22 mouse cellular contexts compared by ENCODE assay signal in the genomic region with DNA sequence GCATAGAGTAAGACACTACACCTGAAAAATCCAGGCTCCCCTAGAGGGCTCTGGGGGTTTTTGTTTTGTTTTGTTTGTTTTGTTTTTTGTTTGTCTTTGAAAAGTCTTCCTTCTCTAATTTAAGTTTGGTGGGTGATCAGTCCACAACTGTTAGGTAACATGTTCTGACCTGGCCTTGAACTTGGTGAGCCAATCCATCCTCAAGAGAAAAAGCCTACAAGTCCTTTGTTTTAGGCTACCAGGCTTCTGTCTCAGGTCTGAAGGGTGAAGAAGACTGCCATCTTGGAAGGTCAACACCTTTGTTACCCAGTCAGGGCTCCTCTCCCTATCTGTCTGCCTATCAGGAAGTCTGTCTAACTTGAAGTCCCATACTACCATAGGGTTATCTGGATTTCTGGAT. TPM values are rescaled to one million over a fixed set of nuclear protein-coding genes. Genes with fewer than 3 reads are reported as not detected.
DNase-seq lines count a peak whose midpoint lies in the region; ATAC-seq and TF ChIP-seq lines count a peak whose summit lies in the region.
"Had no signal": no experiment of that assay in that cellular context is flagged by ENCODE, and none has a peak within 500 bp of the region (broad histone marks: within the 10 kb centered on the region; RNA-seq: fewer than 3 reads in every experiment).

No protein-coding gene starts in this region.

- DNase-seq in midbrain, embryonic 10.5 days (ENCODE audit: low spot score): no peak
- peak; percentile 69 for DNase-seq in ZHBTc4 (ENCODE audit: low read depth, low spot score)
- no peak for DNase-seq in right cerebral cortex, postnatal 14 days
- no peak for DNase-seq in lung, postnatal 0 days (ENCODE audit: low spot score)
- DNase-seq: adrenal gland, adult 2 months; adrenal gland, postnatal 25 days; cerebellum, adult 2 months; cerebellum, postnatal 14 days; gastrocnemius, postnatal 10 days; heart, adult 2 months; heart, postnatal 14 days had no signal

- no peak overlapping the region for H3K4me3 ChIP-seq in intestine, embryonic 15.5 days (replicated peaks)
- H3K4me3 ChIP-seq in intestine, postnatal 0 days (ENCODE audit: low read depth, low read length): no peak overlapping the region
- H3K4me3 ChIP-seq in midbrain, embryonic 10.5 days: no peak overlapping the region
- no peak overlapping the region for H3K4me3 ChIP-seq in midbrain, embryonic 13.5 days (replicated peaks)
- no peak overlapping the region for H3K4me3 ChIP-seq in small intestine, adult 2 months (ENCODE audit: low read depth, low read length)
- no peak overlapping the region for H3K4me3 ChIP-seq in lung, postnatal 0 days (ENCODE audit: low read depth, low read length)
- H3K4me3 ChIP-seq: embryonic facial prominence, embryonic 12.5 days; forebrain, embryonic 15.5 days; heart, adult 2 months; heart, embryonic 15.5 days; hindbrain, embryonic 15.5 days had no signal

- H3K27ac ChIP-seq in intestine, embryonic 15.5 days: no peak overlapping the region
- no peak overlapping the region for H3K27ac ChIP-seq in intestine, postnatal 0 days (ENCODE audit: low read depth, low read length)
- H3K27ac ChIP-seq in midbrain, embryonic 10.5 days (replicated peaks): peak overlapping the region; percentile 67
- H3K27ac ChIP-seq in midbrain, embryonic 13.5 days: no peak overlapping the region
- H3K27ac ChIP-seq in small intestine, adult 2 months (ENCODE audit: insufficient read depth, low read depth, low read length): peak overlapping the region; percentile 58; the same call in 1 of the 2 replicates
- H3K27ac ChIP-seq in lung, postnatal 0 days (ENCODE audit: low read length): no peak overlapping the region
- H3K27ac ChIP-seq: embryonic facial prominence, embryonic 12.5 days; forebrain, embryonic 15.5 days; heart, adult 2 months; heart, embryonic 15.5 days; hindbrain, embryonic 15.5 days had no signal

- no peaks in the 10 kb centered on the region for H3K36me3 ChIP-seq in intestine, embryonic 15.5 days
- no peaks in the 10 kb centered on the region for H3K36me3 ChIP-seq in intestine, postnatal 0 days (ENCODE audit: control insufficient read depth, insufficient read depth)
- H3K36me3 ChIP-seq in midbrain, embryonic 10.5 days: no peaks in the 10 kb centered on the region
- H3K36me3 ChIP-seq in midbrain, embryonic 13.5 days: no peaks in the 10 kb centered on the region
- H3K36me3 ChIP-seq in small intestine, adult 2 months (ENCODE audit: control insufficient read depth, insufficient read depth, low read length): no peaks in the 10 kb centered on the region
- H3K36me3 ChIP-seq in lung, postnatal 0 days (ENCODE audit: insufficient read depth, low read length): no peaks in the 10 kb centered on the region
- H3K36me3 ChIP-seq: embryonic facial prominence, embryonic 12.5 days; forebrain, embryonic 15.5 days; heart, embryonic 15.5 days; hindbrain, embryonic 15.5 days had no signal

- ATAC-seq in intestine, embryonic 15.5 days: peak; percentile 29
- ATAC-seq in intestine, postnatal 0 days: no peak
- ATAC-seq in midbrain, embryonic 13.5 days: no peak
- ATAC-seq in lung, postnatal 0 days: no peak
- ATAC-seq: forebrain, embryonic 15.5 days had no signal

- H3K4me1 ChIP-seq in intestine, embryonic 15.5 days (replicated peaks): no peaks in the 10 kb centered on the region
- no peaks in the 10 kb centered on the region; the same call in 1 of the 2 replicates for H3K4me1 ChIP-seq in intestine, postnatal 0 days (replicated peaks; ENCODE audit: control insufficient read depth, insufficient read depth, low read length)
- H3K4me1 ChIP-seq in midbrain, embryonic 10.5 days: peaks cover 21% of the 10 kb centered on the region
- H3K4me1 ChIP-seq in midbrain, embryonic 13.5 days (replicated peaks): peaks cover 7% of the 10 kb centered on the region; the same call in 1 of the 2 replicates
- H3K4me1 ChIP-seq in small intestine, adult 2 months (ENCODE audit: control insufficient read depth, insufficient read depth, insufficient read length, low read length): peaks cover 27% of the 10 kb centered on the region; the same call in 1 of the 2 replicates
- H3K4me1 ChIP-seq in lung, postnatal 0 days (ENCODE audit: insufficient read depth, low read depth, low read length): no peaks in the 10 kb centered on the region
- H3K4me1 ChIP-seq: embryonic facial prominence, embryonic 12.5 days; forebrain, embryonic 15.5 days; heart, embryonic 15.5 days; hindbrain, embryonic 15.5 days had no signal

- no peak overlapping the region for H3K9ac ChIP-seq in intestine, embryonic 15.5 days
- no peak overlapping the region for H3K9ac ChIP-seq in intestine, postnatal 0 days (ENCODE audit: low read depth, low read length)
- H3K9ac ChIP-seq in midbrain, embryonic 13.5 days (replicated peaks): no peak overlapping the region
- H3K9ac ChIP-seq in lung, postnatal 0 days (replicated peaks; ENCODE audit: low read depth): no peak overlapping the region
- H3K9ac ChIP-seq: embryonic facial prominence, embryonic 12.5 days; forebrain, embryonic 15.5 days; heart, embryonic 15.5 days; hindbrain, embryonic 15.5 days had no signal

- no peak for TF ChIP-seq EP300 in lung, postnatal 0 days (IDR thresholded peaks at IDR 0.05)

- H3K4me2 ChIP-seq in intestine, embryonic 15.5 days (replicated peaks): no peak overlapping the region
- H3K4me2 ChIP-seq in intestine, postnatal 0 days (replicated peaks; ENCODE audit: low read depth): no peak overlapping the region
- H3K4me2 ChIP-seq in midbrain, embryonic 13.5 days (replicated peaks): no peak overlapping the region
- no peak overlapping the region for H3K4me2 ChIP-seq in lung, postnatal 0 days (replicated peaks; ENCODE audit: low read depth, low read length)
- H3K4me2 ChIP-seq: embryonic facial prominence, embryonic 12.5 days; forebrain, embryonic 15.5 days; heart, embryonic 11.5 days; heart, embryonic 15.5 days; hindbrain, embryonic 15.5 days had no signal

- H3K9me3 ChIP-seq in intestine, embryonic 15.5 days: no peaks in the 10 kb centered on the region
- H3K9me3 ChIP-seq in intestine, postnatal 0 days (ENCODE audit: control insufficient read depth): no peaks in the 10 kb centered on the region
- H3K9me3 ChIP-seq in midbrain, embryonic 10.5 days (replicated peaks): no peaks in the 10 kb centered on the region
- H3K9me3 ChIP-seq in midbrain, embryonic 13.5 days: no peaks in the 10 kb centered on the region
- H3K9me3 ChIP-seq in lung, postnatal 0 days (ENCODE audit: low read length): no peaks in the 10 kb centered on the region
- H3K9me3 ChIP-seq: embryonic facial prominence, embryonic 12.5 days; forebrain, embryonic 15.5 days; heart, embryonic 15.5 days; hindbrain, embryonic 15.5 days had no signal

- no peak for TF ChIP-seq POLR2A in small intestine, adult 2 months (IDR thresholded peaks at IDR 0.05; ENCODE audit: low read depth, low read length)

- TF ChIP-seq CTCF in intestine, postnatal 0 days (IDR thresholded peaks at IDR 0.05; ENCODE audit: low read depth): no peak
- no peak for TF ChIP-seq CTCF in small intestine, adult 2 months (IDR thresholded peaks at IDR 0.05; ENCODE audit: extremely low read depth, insufficient read length, insufficient replicate concordance, low read depth, low read length)
- TF ChIP-seq CTCF in lung, postnatal 0 days (IDR thresholded peaks at IDR 0.05): no peak

- no peaks in the 10 kb centered on the region for H3K27me3 ChIP-seq in intestine, embryonic 15.5 days (replicated peaks)
- no peaks in the 10 kb centered on the region for H3K27me3 ChIP-seq in intestine, postnatal 0 days (replicated peaks; ENCODE audit: control insufficient read depth, insufficient read depth, low read length)
- no peaks in the 10 kb centered on the region for H3K27me3 ChIP-seq in midbrain, embryonic 10.5 days (ENCODE audit: low read depth, poor library complexity, severe bottlenecking)
- H3K27me3 ChIP-seq in midbrain, embryonic 13.5 days: no peaks in the 10 kb centered on the region
- no peaks in the 10 kb centered on the region for H3K27me3 ChIP-seq in small intestine, adult 2 months (ENCODE audit: control insufficient read depth, insufficient read depth, low read length)
- H3K27me3 ChIP-seq in lung, postnatal 0 days (replicated peaks; ENCODE audit: insufficient read depth, low read length): no peaks in the 10 kb centered on the region
- H3K27me3 ChIP-seq: embryonic facial prominence, embryonic 12.5 days; forebrain, embryonic 15.5 days; heart, embryonic 15.5 days; hindbrain, embryonic 15.5 days had no signal

RNA-seq across cellular contexts. Expression of gene Mkrn1, which starts 13.4 kb away (rescaled TPM):
- polyA plus RNA-seq in intestine, embryonic 15.5 days (2015; fragmentation: Nextera tagmentation; extraction: Ambion mirVana): 59.3 and 64.8 TPM in 2 replicates
- polyA plus RNA-seq in intestine, postnatal 0 days (2015; fragmentation: Nextera tagmentation; extraction: Ambion mirVana): 81.9 and 83.1 TPM in 2 replicates
- 88.2 and 104 TPM in 2 replicates for polyA plus RNA-seq in midbrain, embryonic 10.5 days (2016; fragmentation: Nextera tagmentation; extraction: Ambion mirVana)
- 242 and 259 TPM in 2 replicates for polyA plus RNA-seq in midbrain, embryonic 13.5 days (2015; fragmentation: Nextera tagmentation; extraction: Ambion mirVana)
- 55.7 and 124 TPM in 2 replicates for polyA plus RNA-seq in small intestine, adult 2 months (2012; rRNA removed)
- polyA plus RNA-seq in lung, postnatal 0 days (2015; fragmentation: Nextera tagmentation; extraction: Ambion mirVana): 125 and 127 TPM in 2 replicates

RNA-seq across cellular contexts. Expression of gene Rab19, which starts 52.7 kb away (rescaled TPM):
- 6.1 and 8.1 TPM in 2 replicates for polyA plus RNA-seq in intestine, embryonic 15.5 days (2015; fragmentation: Nextera tagmentation; extraction: Ambion mirVana)
- polyA plus RNA-seq in intestine, postnatal 0 days (2015; fragmentation: Nextera tagmentation; extraction: Ambion mirVana): 14.0 and 14.7 TPM in 2 replicates
- polyA plus RNA-seq in midbrain, embryonic 10.5 days (2016; fragmentation: Nextera tagmentation; extraction: Ambion mirVana): 0.28 and 0.30 TPM in 2 replicates
- polyA plus RNA-seq in midbrain, embryonic 13.5 days (2015; fragmentation: Nextera tagmentation; extraction: Ambion mirVana): 0.23 and 0.34 TPM in 2 replicates
- polyA plus RNA-seq in small intestine, adult 2 months (2012; rRNA removed): 1.9 and 8.3 TPM in 2 replicates
- polyA plus RNA-seq in lung, postnatal 0 days (2015; fragmentation: Nextera tagmentation; extraction: Ambion mirVana): 5.8 and 6.9 TPM in 2 replicates
- polyA plus RNA-seq: adrenal gland, adult 2 months; C2C12; cortical plate, adult 2 months had no signal

RNA-seq across cellular contexts. Expression of gene Slc37a3, which starts 56.2 kb away (rescaled TPM):
- polyA plus RNA-seq in intestine, embryonic 15.5 days (2015; fragmentation: Nextera tagmentation; extraction: Ambion mirVana): 35.6 and 38.2 TPM in 2 replicates
- polyA plus RNA-seq in intestine, postnatal 0 days (2015; fragmentation: Nextera tagmentation; extraction: Ambion mirVana): 36.1 TPM in 2 replicates
- polyA plus RNA-seq in midbrain, embryonic 10.5 days (2016; fragmentation: Nextera tagmentation; extraction: Ambion mirVana): 45.3 and 51.4 TPM in 2 replicates
- 59.8 and 60.2 TPM in 2 replicates for polyA plus RNA-seq in midbrain, embryonic 13.5 days (2015; fragmentation: Nextera tagmentation; extraction: Ambion mirVana)
- 9.1 and 13.2 TPM in 2 replicates for polyA plus RNA-seq in small intestine, adult 2 months (2012; rRNA removed)
- 24.4 and 27.9 TPM in 2 replicates for polyA plus RNA-seq in lung, postnatal 0 days (2015; fragmentation: Nextera tagmentation; extraction: Ambion mirVana)

Comparison
In these comparisons a context has a peak if more than half of its experiments do, and no peak if none do; other contexts are left out.
1. H3K27ac ChIP-seq: peak in midbrain, embryonic 10.5 days (single experiment) and small intestine, adult 2 months (single experiment); none in intestine, embryonic 15.5 days (single experiment), intestine, postnatal 0 days (single experiment), midbrain, embryonic 13.5 days (single experiment) and lung, postnatal 0 days (single experiment).